Mouse (Mus musculus) limb, embryonic 13.5 days (tissue): ENCODE data around the gene Sap25. TPM values are rescaled to one million over a fixed set of nuclear protein-coding genes. Genes with fewer than 3 reads are reported as not detected.

ENCODE experiments used
- ATAC-seq: fragments of 200-750 bp; cut with Nextera tagmentation; 2 replicates; pipeline ENCODE4 v1.8.0; 2017; ENCODE audit warnings: low read depth, moderate number of reproducible peaks, moderate TSS enrichment; ENCODE audit not compliant: low FRiP score
- H3K27ac ChIP-seq: fragments of 300-500 bp; sonication (generic); 2 replicates; pipeline ENCODE4 v1.5.1; 2015; ENCODE audit warnings: inconsistent platforms, mild to moderate bottlenecking, moderate library complexity
- H3K27me3 ChIP-seq: fragments of 300-500 bp; sonication (generic); 2 replicates; pipeline ENCODE4 v1.6.1; 2015; ENCODE audit warnings: mild to moderate bottlenecking, inconsistent platforms
- H3K36me3 ChIP-seq: fragments of 300-500 bp; sonication (generic); 2 replicates; pipeline ENCODE4 v1.6.1; 2015; ENCODE audit warnings: inconsistent platforms, mild to moderate bottlenecking, moderate library complexity
- H3K4me1 ChIP-seq: fragments of 300-500 bp; sonication (generic); 2 replicates; pipeline ENCODE4 v1.6.1; 2015; ENCODE audit warnings: inconsistent platforms
- H3K4me2 ChIP-seq: fragments of 300-500 bp; sonication (generic); replicated peaks from 2 replicates; pipeline ENCODE4 v1.6.1; 2015; ENCODE audit warnings: inconsistent platforms, mild to moderate bottlenecking, moderate library complexity
- H3K4me3 ChIP-seq: fragments of 300-500 bp; sonication (generic); 2 replicates; pipeline ENCODE4 v1.5.1; 2015; ENCODE audit warnings: moderate library complexity, mild to moderate bottlenecking, inconsistent platforms
- H3K9ac ChIP-seq: fragments of 300-500 bp; sonication (generic); 2 replicates; pipeline ENCODE4 v1.6.1; 2015; ENCODE audit warnings: mild to moderate bottlenecking, inconsistent platforms
- H3K9me3 ChIP-seq: fragments of 300-500 bp; sonication (generic); 2 replicates; pipeline ENCODE4 v1.6.1; 2016; ENCODE audit warnings: inconsistent platforms
- WGBS: fragments of 180-500 bp; shearing (Covaris S2); methylation state at CpG from one replicate; pipeline ENCODE4 v1.1.7; 2015; 5-methylcytosine and 5-hydroxymethylcytosine counted together
- polyA plus RNA-seq: library from polyadenylated mRNA; unstranded; fragments of >200 nt; fragmentation: Nextera tagmentation; extraction: Ambion mirVana; gene quantifications from 2 replicates; pipeline ENCODE4 v1.2.1, GENCODE M21; 2015

Gene Sap25
- polyA plus RNA-seq, 1 experiment from 2014 or later: 7.3 TPM

- 16% methylated on average over 6 of the region's 6 CpGs for WGBS
- peak overlapping the region; percentile 93 for H3K4me3 ChIP-seq
Measured at GRCm38 (mm10) chr5:137629906-137630545, 11.1 kb upstream of the Sap25 start.

GRCm38 (mm10) chr5:137630602-137631001 is 10.5 kb upstream of the Sap25 start:
- H3K9ac ChIP-seq: peak overlapping the region; percentile 88
- peak overlapping the region; percentile 93 for H3K4me3 ChIP-seq
- H3K4me1 ChIP-seq: peaks cover 36% of the 10 kb centered on the region
- ATAC-seq: no peak
- H3K4me2 ChIP-seq: peak overlapping the region; percentile 94
- peaks cover 36% of the 10 kb centered on the region for H3K36me3 ChIP-seq
- 28% methylated on average over 3 of the region's 3 CpGs for WGBS
- H3K9me3 ChIP-seq: no peaks in the 10 kb centered on the region
- no peaks in the 10 kb centered on the region for H3K27me3 ChIP-seq
- H3K27ac ChIP-seq: peak overlapping the region; percentile 87; the same call in 1 of the 2 replicates

More at GRCm38 (mm10) chr5:137629906-137630545, 11.1 kb upstream of the Sap25 start:
- no peak for ATAC-seq
- Histone ChIP-seq H3K4me1 (peaks cover 36% of the 10 kb centered on the region), H3K4me2 (peak overlapping the region; percentile 94), H3K9me3 (no peaks in the 10 kb centered on the region), H3K27ac (peak overlapping the region; percentile 87; the same call in 1 of the 2 replicates), H3K27me3 (no peaks in the 10 kb centered on the region), H3K36me3 (peaks cover 31% of the 10 kb centered on the region), H3K9ac (peak overlapping the region; percentile 88)

DNA sequence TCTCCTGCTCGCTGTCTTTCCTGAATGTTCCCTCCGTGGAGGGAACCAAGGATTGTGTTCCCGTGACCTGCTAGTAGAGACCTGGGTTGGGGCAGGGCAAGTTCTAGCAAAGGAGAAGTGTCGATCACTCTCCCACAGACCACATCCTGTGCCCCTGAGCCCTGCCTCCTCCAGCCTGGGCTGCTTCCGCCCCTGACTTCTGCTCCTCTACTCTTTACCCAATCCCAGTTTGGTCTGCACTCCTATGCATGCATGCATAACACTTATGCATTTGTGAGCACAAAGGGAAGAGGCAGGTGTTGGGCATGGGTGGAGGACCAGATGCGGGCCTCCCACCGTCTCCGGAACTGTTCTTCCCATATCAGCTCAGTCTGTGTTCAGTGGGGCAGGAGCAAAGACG is 10.0 kb upstream of the Sap25 start:
- 65% methylated on average over 9 of the region's 9 CpGs for WGBS

DNA sequence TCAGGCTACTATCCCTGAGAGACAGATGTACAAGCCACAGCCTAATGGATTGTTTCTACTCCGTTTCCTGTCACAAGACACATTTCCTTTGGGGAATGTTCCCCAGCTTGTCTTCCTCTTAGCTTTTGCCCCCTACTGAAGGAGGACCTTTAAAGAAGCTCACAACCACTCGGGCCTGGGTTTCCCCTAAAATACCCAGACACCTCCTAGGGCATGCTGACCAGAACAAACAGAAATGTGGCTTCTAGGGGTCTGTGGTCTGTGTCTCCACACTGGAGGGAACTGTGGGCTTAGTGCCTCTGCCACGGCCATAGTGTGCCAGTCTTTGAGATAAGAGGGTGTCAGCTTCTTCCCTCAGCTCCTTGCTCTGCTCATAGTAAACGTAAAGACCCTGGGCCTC is 9.5 kb upstream of the Sap25 start:
- no peaks in the 10 kb centered on the region for H3K27me3 ChIP-seq
- H3K4me2 ChIP-seq: peak overlapping the region; percentile 94
- ATAC-seq: no peak
- no peaks in the 10 kb centered on the region for H3K9me3 ChIP-seq
- H3K4me1 ChIP-seq: peaks cover 36% of the 10 kb centered on the region
- peak overlapping the region; percentile 87; the same call in 1 of the 2 replicates for H3K27ac ChIP-seq
- H3K4me3 ChIP-seq: peak overlapping the region; percentile 93; the same call in 1 of the 2 replicates
- peak overlapping the region; percentile 88 for H3K9ac ChIP-seq
- peaks cover 46% of the 10 kb centered on the region for H3K36me3 ChIP-seq
- 69% methylated on average over 4 of the region's 4 CpGs for WGBS

More for the DNA sequence above, 10.0 kb upstream of the Sap25 start:
- peak overlapping the region; percentile 88 for H3K9ac ChIP-seq
- no peak for ATAC-seq
- H3K4me3 ChIP-seq: peak overlapping the region; percentile 93
- H3K36me3 ChIP-seq: peaks cover 42% of the 10 kb centered on the region
- peaks cover 36% of the 10 kb centered on the region for H3K4me1 ChIP-seq
- no peaks in the 10 kb centered on the region for H3K9me3 ChIP-seq
- H3K27me3 ChIP-seq: no peaks in the 10 kb centered on the region
- H3K27ac ChIP-seq: peak overlapping the region; percentile 87; the same call in 1 of the 2 replicates
- peak overlapping the region; percentile 94 for H3K4me2 ChIP-seq

GRCm38 (mm10) chr5:137633397-137634084 is 7.6 kb upstream of the Sap25 start:
- Histone ChIP-seq H3K4me2 (no peak overlapping the region), H3K9me3 (no peaks in the 10 kb centered on the region), H3K27ac (no peak overlapping the region), H3K4me1 (peaks cover 27% of the 10 kb centered on the region), H3K27me3 (no peaks in the 10 kb centered on the region), H3K9ac (0 out of 2 replicates have a peak overlapping the region, but pooled peaks have one; percentile 8), H3K4me3 (no peak overlapping the region), H3K36me3 (peaks cover 66% of the 10 kb centered on the region)
- ATAC-seq: no peak
- WGBS: 77% methylated on average over 12 of the region's 12 CpGs

- H3K9ac ChIP-seq: no peak overlapping the region
- H3K4me2 ChIP-seq: no peak overlapping the region
- peaks cover 84% of the 10 kb centered on the region for H3K36me3 ChIP-seq
- H3K27me3 ChIP-seq: peaks cover 15% of the 10 kb centered on the region
- WGBS: 71% methylated on average over 7 of the region's 7 CpGs
- H3K4me1 ChIP-seq: no peaks in the 10 kb centered on the region; the same call in 1 of the 2 replicates
- no peak overlapping the region for H3K4me3 ChIP-seq
- no peak overlapping the region for H3K27ac ChIP-seq
- no peak for ATAC-seq
- no peaks in the 10 kb centered on the region for H3K9me3 ChIP-seq
Measured at GRCm38 (mm10) chr5:137639472-137639871, 1.7 kb upstream of the Sap25 start.

DNA sequence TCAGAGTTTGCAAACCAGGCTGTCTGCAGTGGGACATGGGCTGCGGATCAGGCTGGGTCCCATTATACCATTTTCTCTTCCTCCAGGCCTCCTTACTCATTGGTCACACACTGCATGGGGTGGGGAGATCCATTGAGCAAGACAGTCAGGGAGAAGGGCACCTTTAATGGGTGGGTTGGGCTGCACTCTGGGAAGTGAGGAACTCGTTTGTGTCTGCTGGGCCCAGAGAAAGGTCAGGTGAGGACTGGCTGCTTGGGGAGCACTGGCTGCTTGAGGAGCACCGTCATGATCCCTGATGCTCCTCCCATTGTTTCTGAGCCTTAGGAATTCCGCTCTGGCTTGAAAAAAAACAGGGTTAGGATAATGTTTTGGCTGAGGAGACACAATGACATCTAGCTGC is 1.8 kb downstream of the Sap25 start:
- Histone ChIP-seq H3K4me3 (no peak overlapping the region), H3K9ac (no peak overlapping the region; the same call in 1 of the 2 replicates), H3K36me3 (peaks cover 50% of the 10 kb centered on the region), H3K27me3 (peaks cover 37% of the 10 kb centered on the region), H3K4me2 (no peak overlapping the region), H3K9me3 (no peaks in the 10 kb centered on the region), H3K4me1 (peaks cover 24% of the 10 kb centered on the region), H3K27ac (no peak overlapping the region)
- no peak for ATAC-seq
- 56% methylated on average over 4 of the region's 4 CpGs for WGBS

DNA sequence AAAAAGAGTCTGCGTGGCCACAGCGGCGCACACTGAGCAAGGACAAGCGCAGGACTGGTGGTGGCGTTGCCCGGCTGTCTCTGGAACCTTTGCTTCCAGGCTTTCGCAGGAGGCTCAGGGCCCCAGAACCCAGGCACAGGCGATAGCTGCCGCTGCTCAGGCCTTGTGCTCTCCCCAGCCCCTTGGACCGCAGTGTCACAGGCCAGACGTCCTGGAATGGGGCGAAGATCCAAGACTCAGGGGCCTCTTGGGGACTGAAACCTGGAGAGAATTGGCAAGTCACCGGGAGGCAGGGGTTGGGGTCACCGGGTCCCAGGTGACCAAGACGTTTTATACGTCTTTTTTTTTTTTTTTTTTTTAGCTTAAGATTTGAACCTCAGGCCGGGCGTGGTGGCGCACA is 3.4 kb downstream of the Sap25 start:
- Histone ChIP-seq H3K36me3 (peaks cover 34% of the 10 kb centered on the region), H3K27me3 (peaks cover 37% of the 10 kb centered on the region), H3K9me3 (no peaks in the 10 kb centered on the region), H3K27ac (no peak overlapping the region), H3K9ac (no peak overlapping the region), H3K4me1 (peaks cover 40% of the 10 kb centered on the region), H3K4me3 (no peak overlapping the region), H3K4me2 (no peak overlapping the region)
- no peak for ATAC-seq
- 37% methylated on average over 19 of the region's 19 CpGs for WGBS

DNA sequence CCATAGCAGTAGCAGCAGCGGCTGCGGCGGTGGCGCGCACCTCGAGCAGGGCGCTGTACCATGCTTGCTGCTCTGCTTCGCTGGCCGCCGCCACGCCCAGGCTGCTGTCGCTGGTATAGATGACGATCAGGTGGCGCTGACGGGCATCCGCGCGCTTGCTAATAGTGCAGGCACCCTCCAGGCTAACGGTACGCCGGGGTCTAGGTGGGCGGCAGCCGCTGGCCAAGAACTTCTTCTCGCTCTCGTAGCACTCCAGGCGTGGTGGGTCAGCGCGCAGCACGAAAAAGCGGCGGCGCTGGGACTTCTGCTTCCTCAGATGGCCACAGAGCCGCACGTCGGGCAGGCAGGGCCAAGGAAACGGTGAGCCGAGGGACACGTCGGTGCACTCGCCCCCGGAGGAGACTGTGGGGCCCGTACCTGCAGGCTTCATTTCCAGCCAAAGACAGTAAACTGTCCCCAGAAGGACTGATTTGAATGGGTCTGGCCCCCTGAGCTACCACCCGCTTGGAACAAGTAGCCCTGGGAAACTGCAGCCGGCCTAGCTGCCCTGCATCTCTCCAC is 4.0 kb downstream of the Sap25 start:
- 2% methylated on average over 44 of the region's 44 CpGs for whole genome bisulfite sequencing
- Histone ChIP-seq H3K4me2 (peak overlapping the region; percentile 58), H3K27me3 (peaks cover 37% of the 10 kb centered on the region), H3K4me1 (peaks cover 46% of the 10 kb centered on the region), H3K36me3 (peaks cover 27% of the 10 kb centered on the region), H3K4me3 (peak overlapping the region; percentile 34), H3K9me3 (no peaks in the 10 kb centered on the region), H3K9ac (peak overlapping the region; percentile 20), H3K27ac (no peak overlapping the region)
- ATAC-seq: no peak

- H3K9ac ChIP-seq: peak within 1 kb of the TSS; percentile 20
- H3K4me2 ChIP-seq: peak within 1 kb of the TSS; percentile 58
- H3K27me3 ChIP-seq: peaks cover 37% of the 10 kb centered on the region
- no peak within 1 kb of the TSS for H3K27ac ChIP-seq
- H3K4me3 ChIP-seq: peak within 1 kb of the TSS; percentile 34
- peaks cover 50% of the 10 kb centered on the region for H3K4me1 ChIP-seq
- no peak for ATAC-seq
- no peaks in the 10 kb centered on the region for H3K9me3 ChIP-seq
- H3K36me3 ChIP-seq: peaks cover 22% of the 10 kb centered on the region
- 14% methylated on average over 11 of the region's 11 CpGs for WGBS
Measured at GRCm38 (mm10) chr5:137645652-137646091, 4.5 kb downstream of the Sap25 start, which contains the start of gene Irs3. Irs3 (minus strand) TSS chr5:137645714.

- Histone ChIP-seq H3K27me3 (peaks cover 36% of the 10 kb centered on the region), H3K27ac (peak overlapping the region; percentile 58), H3K36me3 (peaks cover 15% of the 10 kb centered on the region), H3K9me3 (no peaks in the 10 kb centered on the region), H3K9ac (peak overlapping the region; percentile 25; the same call in 1 of the 2 replicates), H3K4me3 (no peak overlapping the region), H3K4me1 (peaks cover 50% of the 10 kb centered on the region), H3K4me2 (0 out of 2 replicates have a peak overlapping the region, but pooled peaks have one; percentile 16)
- peak; percentile 59 for ATAC-seq
- WGBS: 14% methylated on average over 9 of the region's 9 CpGs
Measured at GRCm38 (mm10) chr5:137647827-137648601, 6.9 kb downstream of the Sap25 start.
